Mouse (Mus musculus) T-helper 2 cell (primary cell): ENCODE data around the gene Gm20388.
"Not testable (repeated sequence)": the region's sequence is repeated elsewhere in the genome, so short reads cannot be mapped to it uniquely, and the experiment has no call there.

Experiments used
- in situ Hi-C: fragments of 300-600 bp; cut with MboI, MseI; formaldehyde crosslinking; loops from one replicate; pipeline ENCODE4 v1.15.1; 2025; ENCODE audit warnings: high pct_unique_total_duplicates

Gm20388 gene

DNA sequence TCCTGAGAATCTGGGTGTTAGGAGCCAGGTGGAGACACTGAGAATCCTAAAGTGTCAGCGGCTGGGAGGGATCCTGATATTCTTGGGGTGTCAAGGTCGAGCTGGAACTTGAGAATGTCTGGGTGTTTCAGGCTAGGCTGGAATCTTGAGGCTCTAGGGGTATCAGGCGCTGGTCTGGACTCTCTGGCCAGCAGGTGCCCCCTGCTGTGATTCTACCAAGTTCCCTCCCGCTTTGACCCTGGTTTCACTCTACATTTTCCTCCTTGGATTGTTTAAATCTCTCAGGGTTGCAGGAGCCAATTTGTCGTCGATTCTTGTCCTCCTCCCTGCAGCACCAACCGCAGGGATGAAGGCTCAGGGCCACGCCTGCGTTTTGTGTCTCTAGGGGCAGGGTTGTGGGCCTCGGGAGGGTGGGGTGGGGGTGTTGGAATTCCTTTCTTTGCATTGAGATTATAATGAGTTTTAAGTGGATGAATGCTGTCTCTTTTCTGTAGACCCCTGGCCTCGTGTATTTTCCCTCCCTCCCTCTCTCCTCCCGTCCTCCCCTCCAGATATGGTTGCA is 3895.8 kb downstream of the Gm20388 start:
- in situ Hi-C loops, result no loop called here

DNA sequence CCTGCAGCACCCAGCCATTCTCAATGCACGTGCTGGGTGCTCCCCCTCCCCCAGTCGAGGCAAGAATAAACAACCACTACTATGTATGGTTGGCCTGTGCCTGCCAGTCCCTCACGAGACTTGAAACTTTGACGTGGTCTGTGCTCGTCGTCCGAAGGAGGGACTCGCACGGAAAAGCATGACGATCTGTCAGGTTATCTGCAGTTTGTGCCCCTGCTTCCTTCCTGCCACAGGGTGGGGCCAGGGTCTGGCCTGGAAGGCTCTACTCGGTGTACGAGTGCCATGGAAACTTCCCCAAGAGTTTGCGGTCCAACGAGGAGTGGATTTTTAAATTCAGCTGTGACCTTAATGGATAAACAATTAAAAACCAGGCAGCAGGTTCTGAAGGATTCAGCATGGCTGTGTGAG is 3896.4 kb downstream of the Gm20388 start:
- in situ Hi-C loops, result no loop called here

DNA sequence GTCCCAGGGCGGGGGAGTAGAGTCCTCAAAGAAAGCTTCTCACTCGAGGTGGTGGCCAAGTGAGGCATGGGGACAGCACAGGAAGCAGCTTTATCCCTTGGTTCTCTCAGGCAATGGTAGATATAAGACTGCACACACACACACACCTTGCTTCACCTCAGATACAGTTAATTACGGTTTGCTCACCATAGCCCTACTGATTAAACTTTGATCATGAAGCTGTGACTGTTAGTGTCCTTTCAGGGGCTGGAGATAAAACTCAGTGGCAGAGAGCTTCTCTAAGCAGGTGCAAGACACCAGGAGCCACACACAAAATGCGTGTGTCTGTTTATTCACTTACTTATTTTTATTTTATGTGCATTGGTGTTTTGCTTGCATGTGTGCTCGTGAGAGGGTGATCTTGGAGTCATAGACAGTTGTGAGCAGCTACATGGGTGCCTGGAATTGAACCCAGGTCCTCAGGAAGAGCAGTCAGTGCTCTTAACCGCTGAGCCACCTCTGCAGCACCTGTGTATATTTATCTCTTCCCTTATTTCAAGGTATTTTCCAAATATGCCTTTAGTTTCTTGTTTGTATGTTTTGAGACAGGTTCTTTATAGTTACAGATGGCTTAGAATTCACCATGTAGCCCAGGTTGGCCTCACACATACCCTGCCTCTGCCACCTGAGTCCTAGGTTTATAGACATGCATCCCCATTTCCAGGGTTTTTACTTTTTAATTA is 3897.4 kb downstream of the Gm20388 start:
- in situ Hi-C loops, result no loop called here

DNA sequence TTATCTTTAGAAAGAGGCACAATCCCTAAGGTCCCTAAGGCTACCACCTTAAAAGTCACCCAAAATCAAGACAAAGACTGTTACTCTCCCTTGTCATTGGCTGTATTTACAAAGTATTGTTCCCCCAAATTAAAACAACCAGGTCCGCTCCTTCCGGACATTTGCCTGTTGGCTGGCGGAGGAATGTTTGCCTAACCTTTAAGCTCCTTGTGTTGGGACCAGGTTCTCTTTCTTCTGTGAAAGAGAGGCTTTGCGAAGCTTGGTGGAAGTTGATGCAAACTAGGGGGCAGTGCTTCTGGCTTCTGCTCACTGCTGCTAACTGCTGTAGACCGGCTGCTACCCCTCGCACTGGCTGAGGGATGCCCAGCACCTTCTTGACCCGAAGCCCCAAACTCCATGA is 3898.0 kb downstream of the Gm20388 start:
- in situ Hi-C loops, result no loop called here

DNA sequence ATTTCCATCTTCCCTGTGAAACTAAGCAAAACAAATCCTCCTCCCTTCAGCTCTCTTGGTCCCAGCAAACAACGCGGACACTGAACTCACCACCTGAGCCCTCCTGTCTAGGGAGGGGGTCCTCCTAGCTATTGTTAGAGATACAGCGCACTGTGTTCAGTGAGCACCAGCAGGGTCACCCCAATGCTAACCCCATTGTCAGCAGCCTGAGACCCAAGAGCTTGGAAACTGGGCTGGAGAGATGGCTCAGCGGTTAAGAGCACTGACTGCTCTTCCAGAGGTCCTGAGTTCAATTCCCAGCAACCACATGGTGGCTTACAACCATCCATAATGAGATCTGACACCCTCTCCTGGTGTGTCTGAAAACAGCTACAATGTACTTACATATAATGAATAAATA is 3898.7 kb downstream of the Gm20388 start:
- in situ Hi-C loops, result not testable (repeated sequence)

DNA sequence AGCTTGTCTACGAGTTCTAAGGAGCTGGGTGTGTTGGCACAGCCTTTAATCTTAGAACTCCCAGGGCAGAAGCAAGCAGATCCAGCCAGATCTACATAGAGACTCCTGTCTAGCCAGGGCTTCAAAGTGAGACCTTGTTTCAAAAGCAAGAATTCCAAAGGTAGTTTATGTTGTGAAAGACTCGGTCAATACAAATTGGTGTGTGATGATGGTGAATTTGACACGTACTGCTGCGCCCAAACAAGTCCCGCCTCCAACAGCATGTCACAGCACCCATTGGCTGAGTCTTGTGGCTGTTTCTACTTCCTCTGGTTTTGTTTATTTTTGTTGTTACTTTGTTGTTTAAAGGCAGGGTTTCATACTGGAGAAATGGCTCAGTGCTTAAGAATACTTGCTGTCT is 3901.6 kb downstream of the Gm20388 start:
- in situ Hi-C loops, result no loop called here

DNA sequence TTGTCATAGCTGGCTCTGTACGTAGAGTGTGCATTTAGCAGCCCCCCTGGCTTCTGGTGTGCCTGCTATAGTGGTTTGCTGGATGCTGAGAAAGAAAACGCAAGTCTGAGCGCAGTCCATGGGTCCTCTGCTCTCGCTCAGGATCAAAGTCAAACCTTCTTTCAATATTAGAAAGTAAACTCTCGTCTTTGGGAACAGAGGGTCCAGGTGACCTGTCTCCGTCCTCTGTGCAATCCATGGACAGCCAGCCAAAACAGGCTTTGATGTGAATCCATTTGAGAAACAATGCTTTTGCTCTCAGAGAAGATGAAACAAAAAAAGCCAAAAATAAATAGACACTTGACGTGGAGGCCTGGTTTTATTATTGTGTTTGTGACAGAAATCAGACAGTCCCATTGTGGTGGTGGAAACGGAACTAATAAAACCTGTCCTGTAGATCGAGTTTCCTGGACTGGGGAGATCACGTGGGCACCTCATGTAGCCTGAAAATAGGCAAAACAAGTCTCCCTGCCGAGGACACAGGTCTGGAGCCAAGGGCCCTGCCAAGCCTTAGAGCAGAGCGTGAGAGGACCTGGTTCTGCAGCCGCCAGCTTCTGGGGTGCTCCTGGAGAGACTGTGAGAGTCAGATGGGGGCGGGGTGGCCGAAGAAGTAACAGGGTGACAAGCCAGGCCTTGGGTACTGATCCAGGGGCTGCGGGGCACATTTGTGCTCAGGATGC is 3902.7 kb downstream of the Gm20388 start:
- in situ Hi-C loops, result no loop called here

DNA sequence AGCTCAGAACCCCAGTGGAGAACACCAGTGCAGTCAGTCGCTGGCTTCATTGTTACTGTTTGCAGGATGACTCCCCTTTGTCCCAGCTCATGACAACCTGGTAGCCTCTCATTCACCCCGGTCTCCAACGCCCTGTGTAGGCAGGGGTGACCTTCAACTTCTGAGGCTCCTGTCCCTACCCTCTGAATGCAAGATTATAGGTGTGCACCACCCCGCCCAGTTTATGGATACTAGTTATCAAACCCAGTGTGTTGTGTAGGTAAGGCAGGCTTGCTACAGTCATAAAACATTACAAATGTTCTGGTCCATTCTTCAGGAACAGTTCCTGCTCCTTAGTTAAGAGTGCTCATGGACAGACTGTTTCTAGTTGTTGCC is 3903.2 kb downstream of the Gm20388 start:
- in situ Hi-C loops, result no loop called here

DNA sequence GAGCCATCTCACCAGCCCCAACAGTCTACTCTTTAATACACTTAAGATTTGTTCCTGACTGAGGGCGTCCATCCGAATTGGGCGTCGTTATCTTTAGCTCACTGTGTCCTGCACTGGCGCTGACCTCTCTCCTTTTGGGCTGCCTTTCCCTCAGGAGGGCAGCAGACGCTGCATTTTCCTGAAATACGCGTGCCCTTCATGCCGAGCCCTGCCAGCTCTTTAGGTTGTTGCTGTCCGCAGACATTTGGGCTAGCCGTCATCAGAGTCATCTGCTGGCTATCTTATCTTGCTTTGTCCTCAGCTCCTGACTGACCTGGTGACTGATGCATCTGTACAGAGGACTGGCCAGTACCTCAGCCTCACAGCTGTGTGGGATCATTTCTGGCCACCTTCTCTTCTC is 3904.7 kb downstream of the Gm20388 start:
- in situ Hi-C loops, result no loop called here

DNA sequence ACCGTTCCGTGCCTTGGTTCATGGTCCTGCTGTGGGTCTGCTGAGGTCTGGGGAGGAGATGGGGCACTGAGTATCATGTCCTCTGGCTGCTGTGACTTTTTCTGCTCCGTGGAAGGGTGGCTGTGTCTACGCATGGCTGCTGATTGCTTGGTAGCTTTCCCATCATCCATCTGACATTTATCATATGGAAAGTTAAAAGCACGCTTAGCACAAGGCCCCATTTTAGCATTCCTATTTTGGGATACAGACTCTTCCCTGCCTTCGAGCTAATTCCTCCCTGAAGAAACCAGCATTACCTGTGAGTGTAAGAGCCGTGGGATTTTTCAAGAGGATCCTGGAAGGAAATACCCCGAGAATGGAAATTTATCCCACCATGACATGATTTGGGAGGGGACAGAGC is 3906.3 kb downstream of the Gm20388 start:
- in situ Hi-C loops, result no loop called here

DNA sequence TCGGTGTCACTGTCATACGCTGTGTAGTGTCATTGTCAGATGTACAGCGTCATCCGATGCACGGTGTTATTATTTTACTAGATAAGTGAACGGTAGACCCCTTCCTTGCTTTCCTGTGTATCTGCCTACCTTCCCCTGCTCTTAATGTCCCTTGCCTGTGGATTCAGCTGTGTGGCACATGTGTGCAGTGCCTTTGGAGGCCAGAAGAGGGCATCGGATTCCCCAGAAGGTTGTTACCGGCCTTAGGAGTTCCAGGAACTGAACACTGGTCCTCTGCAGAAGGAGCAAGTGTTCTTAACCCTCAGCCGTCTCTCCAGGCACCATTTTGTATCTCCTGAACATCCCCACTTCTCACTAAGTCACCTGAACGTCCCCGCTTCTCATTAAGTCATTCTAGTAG is 3907.1 kb downstream of the Gm20388 start:
- in situ Hi-C loops, result no loop called here

DNA sequence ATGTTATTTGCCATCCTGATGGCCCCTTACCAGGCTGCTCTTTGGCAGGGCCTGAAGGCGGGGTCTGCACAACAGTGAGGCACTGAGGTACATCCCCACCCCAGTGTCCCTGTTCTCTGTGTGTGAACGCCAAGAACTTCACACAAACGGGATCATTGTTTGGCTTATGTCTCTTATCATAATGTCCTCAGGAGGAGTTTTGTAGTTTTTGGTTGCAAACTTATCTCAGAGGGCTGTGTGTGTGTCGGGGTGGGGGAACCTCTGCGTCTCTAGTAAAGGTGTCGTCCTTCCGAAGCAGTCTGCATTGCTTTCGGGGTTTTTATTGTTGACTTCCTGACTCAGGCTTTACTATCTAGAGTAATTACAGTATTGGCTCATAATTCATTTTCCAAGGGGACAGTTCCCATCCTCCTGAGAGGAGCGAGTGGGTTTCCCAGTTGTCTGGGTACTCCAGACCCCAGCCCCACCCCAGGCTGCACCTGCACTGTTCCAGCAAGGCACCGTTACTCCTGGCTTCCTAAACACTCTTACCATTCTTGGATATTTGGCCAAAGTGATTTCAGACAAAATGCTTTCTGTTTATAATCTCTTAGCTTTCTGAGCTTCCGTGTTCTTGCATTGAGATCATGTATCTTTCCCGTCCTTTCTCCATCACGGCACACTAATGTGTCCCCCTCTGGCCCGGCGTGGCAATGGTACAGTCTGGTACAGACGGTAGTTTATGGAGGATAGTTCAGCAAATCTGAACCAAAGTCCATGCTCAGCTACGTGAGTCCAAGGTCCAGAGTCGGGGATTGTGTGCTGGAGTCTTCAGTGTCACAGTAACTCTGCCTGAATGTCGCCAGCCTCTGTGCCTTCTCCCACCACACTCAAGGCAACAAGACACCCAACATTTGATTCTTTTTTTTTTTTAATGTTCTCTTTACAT is 3909.3 kb downstream of the Gm20388 start:
- in situ Hi-C loops, result no loop called here

DNA sequence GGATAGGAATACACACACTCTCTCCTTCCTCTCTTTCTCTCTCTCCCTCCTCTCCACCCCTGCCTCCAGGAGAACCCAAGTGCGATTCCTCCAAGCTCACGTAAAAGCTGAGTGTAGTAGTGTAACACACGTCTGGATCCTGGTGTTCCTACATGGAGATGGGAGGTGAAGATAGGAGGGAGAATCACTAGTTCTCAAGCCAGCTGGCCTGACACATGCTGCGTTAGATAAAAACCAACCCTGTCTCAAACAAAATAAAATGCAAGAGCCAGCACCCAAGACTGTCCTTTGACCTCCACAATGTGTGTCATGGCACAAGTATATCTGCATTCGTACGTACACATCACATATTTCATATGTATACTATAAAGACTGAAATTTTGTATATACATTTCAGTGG is 3910.1 kb downstream of the Gm20388 start:
- in situ Hi-C loops, result no loop called here

DNA sequence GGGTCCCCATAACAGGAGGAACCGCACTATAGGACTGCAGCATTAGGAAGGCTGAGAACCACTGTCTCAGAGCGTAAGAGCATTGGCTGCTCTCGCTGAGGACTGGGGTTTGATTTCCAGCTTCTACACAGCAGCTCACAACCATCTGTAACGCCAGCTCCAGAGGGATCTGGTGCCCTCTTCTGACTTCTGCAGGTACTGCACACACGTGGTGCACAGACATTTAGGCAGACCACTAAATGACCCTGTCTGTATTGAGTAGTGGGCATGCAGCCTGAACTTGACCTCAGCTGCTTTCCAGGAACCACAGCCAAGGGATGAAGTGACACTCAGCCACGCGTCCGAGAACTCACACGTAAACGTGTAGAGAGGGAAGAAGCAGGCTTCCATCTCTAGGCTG is 3912.5 kb downstream of the Gm20388 start:
- in situ Hi-C loops, result no loop called here

DNA sequence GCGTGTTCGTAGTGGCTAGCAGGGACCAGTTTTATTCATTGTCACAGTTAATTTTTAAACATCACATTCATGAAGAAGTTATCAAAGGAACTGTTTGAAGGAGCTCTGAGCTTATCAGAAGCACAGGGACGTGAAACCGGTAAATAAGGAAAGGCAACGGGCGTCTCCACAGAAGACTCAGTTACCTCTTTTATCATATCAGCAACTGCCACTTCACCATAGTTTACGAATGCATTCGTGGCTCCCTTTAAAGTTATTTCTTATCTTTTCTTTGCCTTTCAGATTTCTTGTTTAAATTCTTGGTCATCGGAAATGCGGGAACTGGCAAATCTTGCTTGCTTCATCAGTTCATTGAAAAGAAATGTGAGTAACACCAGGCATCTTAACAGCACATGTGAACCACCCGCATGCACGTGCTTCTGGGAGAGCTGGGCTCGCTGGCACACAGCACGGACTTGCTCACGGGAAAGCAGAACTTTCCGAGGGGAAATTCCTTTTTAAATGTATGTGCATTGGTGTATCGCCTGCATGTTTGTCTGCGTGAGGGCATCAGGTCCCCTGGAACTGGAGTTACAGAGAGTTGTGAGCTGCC is 3913.0 kb downstream of the Gm20388 start:
- in situ Hi-C loops, result no loop called here

DNA sequence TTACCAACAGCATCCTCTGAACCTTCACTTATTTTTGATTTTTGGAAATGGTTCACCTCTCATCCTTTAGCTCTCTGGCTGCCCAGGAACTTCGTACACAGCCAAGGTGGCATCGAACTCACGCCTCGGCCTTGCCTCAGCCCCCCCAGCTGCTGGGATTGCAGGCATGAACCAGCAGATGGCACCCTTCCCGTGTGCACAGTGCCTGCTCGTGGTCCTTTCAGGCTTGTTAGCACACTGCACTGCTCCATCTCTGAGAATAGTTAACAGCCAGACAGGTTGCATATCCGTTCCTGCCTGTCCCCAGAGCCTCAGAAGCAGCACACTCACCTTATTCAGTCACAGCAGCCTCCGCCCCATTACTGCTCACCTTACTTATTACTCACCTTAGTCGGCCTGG is 3915.4 kb downstream of the Gm20388 start:
- in situ Hi-C loops, result no loop called here

DNA sequence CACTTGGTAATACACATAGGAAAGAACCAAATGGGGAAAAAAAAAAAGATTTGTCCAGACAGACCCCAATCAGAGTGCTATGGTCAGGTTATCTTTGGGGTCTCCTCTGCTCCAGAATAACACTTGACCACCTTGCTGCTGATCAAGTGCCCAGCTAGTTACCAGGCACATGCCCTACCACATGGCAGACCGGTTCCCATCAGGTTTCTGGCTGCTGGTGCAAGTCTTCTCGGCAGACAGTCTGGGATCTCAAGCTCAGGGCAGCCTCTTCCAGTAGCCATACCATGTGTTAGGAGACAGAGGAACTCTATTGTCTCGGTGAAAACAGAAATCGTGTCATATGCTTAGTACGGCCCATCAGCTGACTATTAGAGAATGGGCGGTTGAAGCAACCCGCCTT is 3916.1 kb downstream of the Gm20388 start:
- in situ Hi-C loops, result no loop called here

DNA sequence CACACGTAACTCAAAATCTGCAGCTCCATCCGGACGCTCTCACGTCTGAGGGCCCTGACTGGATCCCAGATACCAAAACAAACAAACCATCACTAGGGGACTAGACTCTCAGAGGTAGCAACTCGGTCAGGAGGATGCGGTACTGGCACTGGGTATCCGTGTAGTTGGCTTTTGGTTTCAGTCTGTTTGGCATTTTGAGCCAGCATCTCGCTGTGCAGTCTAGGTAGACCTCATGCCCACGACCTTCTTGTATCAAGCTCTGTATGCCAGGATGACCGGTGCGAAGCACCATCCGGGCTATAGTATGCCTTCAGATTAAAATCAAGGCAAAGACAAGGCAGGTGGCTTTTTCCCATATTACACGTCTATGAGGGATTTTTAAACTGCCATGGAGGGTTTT is 3916.9 kb downstream of the Gm20388 start:
- in situ Hi-C loops, result no loop called here

DNA sequence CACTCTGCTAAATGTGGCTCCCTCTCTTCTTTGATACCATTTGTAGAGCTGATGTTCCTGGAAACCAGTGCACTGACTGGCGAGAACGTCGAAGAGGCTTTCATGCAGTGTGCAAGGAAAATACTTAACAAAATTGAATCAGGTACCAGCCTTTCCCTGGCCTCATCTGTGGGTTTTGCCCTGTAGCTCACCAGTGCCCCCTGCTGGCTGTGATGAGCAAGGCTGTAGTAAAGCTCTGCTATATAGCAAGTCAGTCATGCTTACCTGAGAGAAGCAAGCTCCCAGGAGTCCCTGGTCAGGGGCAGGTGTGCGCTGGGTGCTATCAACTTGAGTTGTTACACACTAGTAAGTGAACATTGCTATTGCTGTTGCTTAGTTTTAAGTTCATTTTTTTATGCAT is 3922.1 kb downstream of the Gm20388 start:
- in situ Hi-C loops, result no loop called here

DNA sequence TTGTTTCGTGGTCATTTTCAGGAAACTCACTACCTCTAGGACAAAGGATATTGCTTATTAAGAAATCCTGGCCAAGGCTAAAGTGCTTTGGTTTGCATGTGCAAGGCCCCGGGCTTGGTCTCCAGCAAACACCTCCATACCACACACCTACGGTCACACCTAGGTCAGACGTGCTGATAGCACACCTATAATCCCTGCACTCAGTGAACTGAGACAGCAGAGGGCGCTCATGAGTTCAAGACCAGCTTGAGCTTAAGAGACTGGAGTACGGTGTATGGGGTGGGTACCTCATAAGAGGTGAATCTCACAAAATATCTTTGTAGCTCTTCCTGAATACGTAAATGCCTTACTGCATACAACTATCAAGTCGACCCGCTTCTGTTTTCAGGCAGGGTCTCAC is 3924.8 kb downstream of the Gm20388 start:
- in situ Hi-C loops, result no loop called here

DNA sequence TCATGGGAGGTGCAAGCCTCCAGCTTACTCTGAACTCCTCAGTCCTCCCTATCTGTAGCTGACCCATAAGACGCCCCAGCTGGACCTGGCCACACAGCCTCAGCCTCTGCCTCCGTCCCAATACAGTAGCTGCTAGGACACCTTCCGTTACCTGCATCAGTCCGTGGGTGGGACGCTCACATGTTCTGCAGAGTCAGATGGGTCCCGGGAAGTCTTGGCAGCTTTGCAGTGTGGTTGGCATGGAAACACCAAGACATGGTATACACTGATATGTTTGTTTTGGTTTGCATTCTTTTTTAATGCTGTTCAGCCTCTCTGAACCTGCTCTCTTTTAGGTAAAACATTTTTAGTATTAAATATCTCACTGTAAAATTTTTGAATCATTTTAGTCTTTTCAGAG is 3925.7 kb downstream of the Gm20388 start:
- in situ Hi-C loops, result no loop called here

DNA sequence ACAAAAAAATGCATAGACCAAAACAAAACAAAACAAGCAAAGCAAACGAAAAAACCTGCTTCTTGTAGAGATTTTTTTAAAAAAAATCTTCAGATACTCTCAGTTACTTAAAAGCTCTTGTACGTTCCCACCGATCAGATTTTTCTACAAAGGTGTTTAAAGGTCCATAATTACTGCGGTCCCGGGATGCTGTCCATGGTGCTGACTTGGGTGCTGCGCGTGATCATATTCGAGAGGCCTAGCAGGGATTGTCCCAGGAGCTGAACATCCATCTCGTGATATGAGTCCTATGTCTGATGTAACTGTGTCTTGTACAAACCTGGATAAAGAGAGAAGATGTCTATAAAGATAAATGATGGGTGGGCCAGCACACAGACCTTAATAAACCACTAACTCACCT is 3927.9 kb downstream of the Gm20388 start:
- in situ Hi-C loops, result no loop called here
